ENCODE assay signal across 8 mouse cellular contexts in the genomic region with DNA sequence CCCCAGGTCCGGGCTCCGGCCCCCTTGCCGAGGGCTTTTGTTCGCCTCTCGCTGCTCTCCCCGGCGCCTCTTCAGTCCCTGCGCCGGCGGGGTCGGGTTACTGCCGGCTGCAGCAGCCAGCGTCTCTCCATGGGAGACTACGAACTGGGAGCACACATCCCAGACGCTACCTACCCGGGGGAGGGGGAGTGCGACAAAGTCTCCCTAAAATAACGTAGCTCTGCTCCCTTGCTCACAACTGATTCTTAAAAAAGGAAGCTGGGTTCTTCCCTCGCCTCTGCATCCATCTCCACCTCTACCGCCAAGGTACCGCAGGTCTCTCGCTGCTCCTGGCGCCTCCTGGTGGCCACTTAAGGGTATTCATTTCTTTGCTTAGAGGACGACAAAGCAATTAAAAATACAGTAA. TPM values are rescaled to one million over a fixed set of nuclear protein-coding genes. Genes with fewer than 3 reads are reported as not detected.
DNase-seq lines count a peak whose midpoint lies in the region; ATAC-seq and TF ChIP-seq lines count a peak whose summit lies in the region.

A gene (minus strand): TSS at position 292 of the 406 bp plus-strand sequence.

- peaks cover 2% of the 10 kb centered on the region for H3K4me1 ChIP-seq in brown adipose tissue, adult 24 weeks (ENCODE audit: control insufficient read depth, insufficient read depth, insufficient read length, low read length)
- H3K4me1 ChIP-seq in heart, embryonic 13.5 days = peaks cover 33% of the 10 kb centered on the region
- H3K4me1 ChIP-seq in kidney, embryonic 16.5 days (ENCODE audit: insufficient read depth, low read length) = peaks cover 30% of the 10 kb centered on the region
- peaks cover 36% of the 10 kb centered on the region for H3K4me1 ChIP-seq in limb, embryonic 15.5 days
- peaks cover 8% of the 10 kb centered on the region for H3K4me1 ChIP-seq in midbrain, postnatal 0 days (ENCODE audit: insufficient read depth, low read length)
- peaks cover 22% of the 10 kb centered on the region for H3K4me1 ChIP-seq in stomach, embryonic 14.5 days (ENCODE audit: control insufficient read depth, insufficient read depth, low read length)

- peak within 1 kb of the TSS; percentile 61 for H3K9ac ChIP-seq in heart, embryonic 13.5 days
- H3K9ac ChIP-seq in kidney, embryonic 16.5 days (replicated peaks; ENCODE audit: low read length) = 0 out of 2 replicates have a peak within 1 kb of the TSS, but pooled peaks have one; percentile 41
- H3K9ac ChIP-seq in limb, embryonic 15.5 days = no peak within 1 kb of the TSS
- peak within 1 kb of the TSS; percentile 80 for H3K9ac ChIP-seq in midbrain, postnatal 0 days (replicated peaks; ENCODE audit: low read length, poor library complexity, severe bottlenecking)
- no peak within 1 kb of the TSS for H3K9ac ChIP-seq in stomach, embryonic 14.5 days (replicated peaks; ENCODE audit: low read depth, low read length)

- H3K36me3 ChIP-seq in heart, embryonic 13.5 days = no peaks in the 10 kb centered on the region
- H3K36me3 ChIP-seq in kidney, embryonic 16.5 days (ENCODE audit: insufficient read depth, low read length) = no peaks in the 10 kb centered on the region
- no peaks in the 10 kb centered on the region for H3K36me3 ChIP-seq in limb, embryonic 15.5 days
- H3K36me3 ChIP-seq in midbrain, postnatal 0 days (ENCODE audit: insufficient read depth, low read length) = peaks cover 30% of the 10 kb centered on the region
- H3K36me3 ChIP-seq in stomach, embryonic 14.5 days (ENCODE audit: control insufficient read depth, insufficient read depth, low read length) = no peaks in the 10 kb centered on the region

- peak within 1 kb of the TSS; percentile 89 for H3K4me2 ChIP-seq in heart, embryonic 13.5 days
- H3K4me2 ChIP-seq in kidney, embryonic 16.5 days (replicated peaks; ENCODE audit: low read depth, low read length) = peak within 1 kb of the TSS; percentile 69
- H3K4me2 ChIP-seq in limb, embryonic 15.5 days = peak within 1 kb of the TSS; percentile 98
- H3K4me2 ChIP-seq in midbrain, postnatal 0 days (ENCODE audit: low read depth, low read length, poor library complexity, severe bottlenecking) = peak within 1 kb of the TSS; percentile 78
- H3K4me2 ChIP-seq in stomach, embryonic 14.5 days (replicated peaks; ENCODE audit: low read depth, low read length) = peak within 1 kb of the TSS; percentile 72

- peak; percentile 77 for ATAC-seq in erythroid progenitor cell, adult 5-6 weeks (replicated peaks; ENCODE audit: low FRiP score, poor library complexity, severe bottlenecking)
- no peak for ATAC-seq in heart, embryonic 13.5 days (ENCODE audit: extremely low read depth, insufficient number of reproducible peaks, low FRiP score, low TSS enrichment)
- no peak for ATAC-seq in kidney, embryonic 16.5 days (ENCODE audit: low FRiP score, low TSS enrichment)
- no peak for ATAC-seq in limb, embryonic 15.5 days (ENCODE audit: insufficient number of reproducible peaks, low FRiP score, low TSS enrichment, low read depth)
- ATAC-seq in midbrain, postnatal 0 days (ENCODE audit: low FRiP score) = peak; percentile 73
- ATAC-seq in stomach, embryonic 14.5 days (ENCODE audit: insufficient number of reproducible peaks, insufficient read depth, low FRiP score, low read depth) = no peak

- H3K4me3 ChIP-seq in brown adipose tissue, adult 24 weeks (ENCODE audit: insufficient read depth, low read depth, low read length) = peak within 1 kb of the TSS; percentile 24; the same call in 1 of the 2 replicates
- H3K4me3 ChIP-seq in heart, embryonic 13.5 days = peak within 1 kb of the TSS; percentile 60
- peak within 1 kb of the TSS; percentile 60 for H3K4me3 ChIP-seq in kidney, embryonic 16.5 days (ENCODE audit: low read length)
- peak within 1 kb of the TSS; percentile 40 for H3K4me3 ChIP-seq in limb, embryonic 15.5 days
- peak within 1 kb of the TSS; percentile 47 for H3K4me3 ChIP-seq in midbrain, postnatal 0 days (ENCODE audit: low read depth, low read length)
- H3K4me3 ChIP-seq in stomach, embryonic 14.5 days (ENCODE audit: low read depth, low read length) = peak within 1 kb of the TSS; percentile 50

- DNase-seq in CD4-positive helper T cell, adult 2 months (ENCODE audit: low read depth, low spot score) = peak; percentile 80
- DNase-seq in midbrain, postnatal 0 days (ENCODE audit: low spot score) = peak; percentile 91

- H3K27ac ChIP-seq in brown adipose tissue, adult 24 weeks (replicated peaks; ENCODE audit: low read depth, low read length) = no peak within 1 kb of the TSS
- no peak within 1 kb of the TSS for H3K27ac ChIP-seq in heart, embryonic 13.5 days (replicated peaks)
- no peak within 1 kb of the TSS for H3K27ac ChIP-seq in kidney, embryonic 16.5 days (ENCODE audit: low read length)
- H3K27ac ChIP-seq in limb, embryonic 15.5 days = no peak within 1 kb of the TSS
- peak within 1 kb of the TSS; percentile 93 for H3K27ac ChIP-seq in midbrain, postnatal 0 days (ENCODE audit: low read depth, low read length)
- H3K27ac ChIP-seq in stomach, embryonic 14.5 days (ENCODE audit: low read length) = no peak within 1 kb of the TSS

- no peaks in the 10 kb centered on the region for H3K9me3 ChIP-seq in heart, embryonic 13.5 days
- no peaks in the 10 kb centered on the region for H3K9me3 ChIP-seq in kidney, embryonic 16.5 days (ENCODE audit: low read length)
- no peaks in the 10 kb centered on the region for H3K9me3 ChIP-seq in limb, embryonic 15.5 days
- H3K9me3 ChIP-seq in midbrain, postnatal 0 days (ENCODE audit: low read length) = peaks cover 18% of the 10 kb centered on the region; the same call in 1 of the 2 replicates
- H3K9me3 ChIP-seq in stomach, embryonic 14.5 days (ENCODE audit: control insufficient read depth, low read depth, low read length) = no peaks in the 10 kb centered on the region

- TF ChIP-seq CTCF in midbrain, postnatal 0 days (IDR thresholded peaks at IDR 0.05) = peak; percentile 99

- H3K27me3 ChIP-seq in heart, embryonic 13.5 days (replicated peaks) = peaks cover 87% of the 10 kb centered on the region
- peaks cover 62% of the 10 kb centered on the region for H3K27me3 ChIP-seq in kidney, embryonic 16.5 days (ENCODE audit: insufficient read depth, low read length)
- peaks cover 71% of the 10 kb centered on the region for H3K27me3 ChIP-seq in limb, embryonic 15.5 days
- H3K27me3 ChIP-seq in midbrain, postnatal 0 days (ENCODE audit: insufficient read depth, low read length) = no peaks in the 10 kb centered on the region
- peaks cover 34% of the 10 kb centered on the region for H3K27me3 ChIP-seq in stomach, embryonic 14.5 days (ENCODE audit: control insufficient read depth, insufficient read depth, low read length)

- WGBS in heart, embryonic 13.5 days = under 1% methylated on average over 24 of the region's 24 CpGs
- under 1% methylated on average over 24 of the region's 24 CpGs for WGBS in kidney, embryonic 16.5 days
- WGBS in limb, embryonic 15.5 days = under 1% methylated on average over 24 of the region's 24 CpGs
- WGBS in midbrain, postnatal 0 days = under 1% methylated on average over 24 of the region's 24 CpGs
- 1% methylated on average over 24 of the region's 24 CpGs for WGBS in stomach, embryonic 14.5 days

RNA-seq across cellular contexts. Expression of the gene that starts here (rescaled TPM):
- not detected in 2 replicates for polyA plus RNA-seq in brown adipose tissue, adult 24 weeks (2012; ENCODE audit: insufficient read depth, insufficient read length, missing spikeins)
- total RNA-seq in erythroid progenitor cell, adult 5-6 weeks (2015; ENCODE audit: low replicate concordance) = not detected in 2 replicates
- not detected in 2 replicates for total RNA-seq in erythroid progenitor cell, adult 5-6 weeks (2017; ENCODE audit: low replicate concordance)
- 0.03 TPM in 1 of 2 replicates, not detected in the other for polyA plus RNA-seq in heart, embryonic 13.5 days (2015; fragmentation: Nextera tagmentation; extraction: Ambion mirVana)
- 0.11 and 0.12 TPM in 2 replicates for polyA plus RNA-seq in kidney, embryonic 16.5 days (2015; fragmentation: Nextera tagmentation; extraction: Ambion mirVana)
- 0.02 and 0.04 TPM in 2 replicates for polyA plus RNA-seq in limb, embryonic 15.5 days (2015; fragmentation: Nextera tagmentation; extraction: Ambion mirVana)
- 22.4 and 25.5 TPM in 2 replicates for total RNA-seq in midbrain, postnatal 0 days (2014; rRNA removed)
- 2.1 and 2.4 TPM in 2 replicates for polyA plus RNA-seq in midbrain, postnatal 0 days (2015; fragmentation: Nextera tagmentation; extraction: Ambion mirVana)
- 0.25 and 0.26 TPM in 2 replicates for polyA plus RNA-seq in stomach, embryonic 14.5 days (2014; fragmentation: Nextera tagmentation; extraction: Ambion mirVana)

Comparison
In these comparisons a context has a peak if more than half of its experiments do, and no peak if none do; other contexts are left out.
1. RNA of the gene that starts here (total RNA-seq): 22.4 to 25.5 TPM in midbrain, postnatal 0 days; not detected in erythroid progenitor cell, adult 5-6 weeks; every median in the first group is over 10 times any median in the second.
2. Peak in ATAC-seq in erythroid progenitor cell, adult 5-6 weeks; RNA of the gene not detected or under 1 TPM.
3. H3K9ac ChIP-seq: peak in heart, embryonic 13.5 days (single experiment), kidney, embryonic 16.5 days (single experiment) and midbrain, postnatal 0 days (single experiment); none in limb, embryonic 15.5 days (single experiment) and stomach, embryonic 14.5 days (single experiment).
4. Peak in every context shown above with its lines, with median percentiles within 50 percentile points of each other: H3K4me3 ChIP-seq and H3K4me2 ChIP-seq.